Mouse (Mus musculus) testis, adult 2 months (tissue): ENCODE results near the gene Hoxb4. TPM values are rescaled to one million over a fixed set of nuclear protein-coding genes. Genes with fewer than 3 reads are reported as not detected.

Experiments
- H3K27ac ChIP-seq: fragments of 200-500 bp; 2 replicates; pipeline ENCODE4 v1.5.1; 2012; ENCODE audit warnings: low read depth, low read length; ENCODE audit not compliant: control insufficient read depth, insufficient read depth
- H3K27me3 ChIP-seq: fragments of 200-500 bp; 2 replicates; pipeline ENCODE4 v1.6.1; 2012; ENCODE audit warnings: mild to moderate bottlenecking, low read length, moderate library complexity; ENCODE audit not compliant: control insufficient read depth, insufficient read depth
- H3K36me3 ChIP-seq: fragments of 200-500 bp; 2 replicates; pipeline ENCODE4 v1.6.1; 2012; ENCODE audit warnings: mild to moderate bottlenecking, low read length; ENCODE audit not compliant: control insufficient read depth, insufficient read depth
- H3K4me1 ChIP-seq: fragments of 200-500 bp; 2 replicates; pipeline ENCODE4 v1.6.1; 2012; ENCODE audit warnings: low read length; ENCODE audit not compliant: control insufficient read depth, insufficient read depth
- H3K4me3 ChIP-seq: fragments of 200-500 bp; 2 replicates; pipeline ENCODE4 v1.5.1; 2012; ENCODE audit warnings: low read depth, mild to moderate bottlenecking, low read length, moderate library complexity, mixed read lengths; ENCODE audit not compliant: control insufficient read depth
- CTCF ChIP-seq: fragments of 200-500 bp; IDR thresholded peaks from 2 replicates; pipeline ENCODE4 v1.5.1; 2012; ENCODE audit warnings: low read depth, mild to moderate bottlenecking, inconsistent platforms, low read length, moderate library complexity; ENCODE audit not compliant: control insufficient read depth, insufficient read depth, insufficient replicate concordance
- POLR2A ChIP-seq: fragments of 200-500 bp; IDR thresholded peaks from 2 replicates; pipeline ENCODE4 v1.6.1; 2012; ENCODE audit warnings: low read depth, mild to moderate bottlenecking, inconsistent platforms, low read length, moderate library complexity; ENCODE audit not compliant: control insufficient read depth
- polyA plus RNA-seq: library from polyadenylated mRNA; depleted of rRNA; stranded (reverse); fragments of >200 nt; gene quantifications from 2 replicates; pipeline ENCODE4 v1.2.3, GENCODE M21; 2012

Gene Hoxb4
- polyA plus RNA-seq, 1 experiment = 0.07 TPM

- TF ChIP-seq CTCF (no peak), POLR2A (no peak)
- peaks cover 18% of the 10 kb centered on the region for H3K27me3 ChIP-seq
- H3K4me1 ChIP-seq = peaks cover 22% of the 10 kb centered on the region
- no peaks in the 10 kb centered on the region for H3K36me3 ChIP-seq
- H3K4me3 ChIP-seq = peak overlapping the region; percentile 48
- H3K27ac ChIP-seq = no peak overlapping the region
Measured at GRCm38 (mm10) chr11:96302381-96303150, 15.5 kb upstream of the Hoxb4 start.

DNA sequence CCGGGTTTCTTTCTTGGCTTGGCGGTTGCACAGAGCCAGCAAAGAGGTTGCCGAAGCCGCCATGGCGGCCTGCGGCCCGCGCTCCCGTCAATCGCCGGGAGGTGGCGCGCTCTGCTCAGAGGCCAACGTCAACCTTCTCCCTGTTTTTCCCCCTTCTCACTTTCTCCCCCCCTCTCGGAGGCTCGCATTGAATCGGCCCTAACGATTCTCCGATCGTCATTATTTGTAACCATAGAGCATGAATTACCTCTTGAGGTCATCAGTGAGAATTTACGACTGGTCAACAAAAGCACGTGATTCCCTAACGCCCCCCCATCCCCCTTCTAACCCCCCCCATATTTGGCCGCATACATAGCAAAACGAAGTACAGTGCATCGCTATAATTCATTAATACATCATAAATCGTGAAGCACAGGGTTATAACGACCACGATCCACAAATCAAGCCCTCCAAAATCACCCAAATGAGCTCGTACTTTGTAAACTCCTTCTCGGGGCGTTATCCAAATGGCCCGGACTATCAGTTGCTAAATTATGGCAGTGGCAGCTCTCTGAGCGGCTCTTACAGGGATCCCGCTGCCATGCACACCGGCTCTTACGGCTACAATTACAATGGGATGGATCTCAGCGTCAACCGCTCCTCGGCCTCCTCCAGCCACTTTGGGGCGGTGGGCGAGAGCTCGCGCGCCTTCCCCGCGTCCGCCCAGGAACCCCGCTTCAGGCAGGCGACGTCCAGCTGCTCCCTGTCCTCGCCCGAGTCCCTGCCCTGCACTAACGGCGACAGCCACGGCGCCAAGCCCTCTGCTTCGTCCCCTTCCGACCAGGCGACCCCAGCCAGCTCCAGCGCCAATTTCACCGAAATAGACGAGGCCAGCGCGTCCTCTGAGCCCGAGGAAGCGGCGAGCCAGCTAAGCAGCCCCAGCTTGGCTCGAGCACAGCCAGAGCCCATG, 14.6 kb upstream of the Hoxb4 start, which contains the start of gene Hoxb5:
TSS of gene Hoxb5 (plus strand) at position 186 of the 949 bp plus-strand sequence.
- Histone ChIP-seq H3K36me3 (no peaks in the 10 kb centered on the region), H3K27me3 (peaks cover 18% of the 10 kb centered on the region), H3K4me3 (peak within 1 kb of the TSS; percentile 48), H3K4me1 (peaks cover 22% of the 10 kb centered on the region), H3K27ac (no peak within 1 kb of the TSS)
- TF ChIP-seq POLR2A (no peak), CTCF (peak; percentile 79)

DNA sequence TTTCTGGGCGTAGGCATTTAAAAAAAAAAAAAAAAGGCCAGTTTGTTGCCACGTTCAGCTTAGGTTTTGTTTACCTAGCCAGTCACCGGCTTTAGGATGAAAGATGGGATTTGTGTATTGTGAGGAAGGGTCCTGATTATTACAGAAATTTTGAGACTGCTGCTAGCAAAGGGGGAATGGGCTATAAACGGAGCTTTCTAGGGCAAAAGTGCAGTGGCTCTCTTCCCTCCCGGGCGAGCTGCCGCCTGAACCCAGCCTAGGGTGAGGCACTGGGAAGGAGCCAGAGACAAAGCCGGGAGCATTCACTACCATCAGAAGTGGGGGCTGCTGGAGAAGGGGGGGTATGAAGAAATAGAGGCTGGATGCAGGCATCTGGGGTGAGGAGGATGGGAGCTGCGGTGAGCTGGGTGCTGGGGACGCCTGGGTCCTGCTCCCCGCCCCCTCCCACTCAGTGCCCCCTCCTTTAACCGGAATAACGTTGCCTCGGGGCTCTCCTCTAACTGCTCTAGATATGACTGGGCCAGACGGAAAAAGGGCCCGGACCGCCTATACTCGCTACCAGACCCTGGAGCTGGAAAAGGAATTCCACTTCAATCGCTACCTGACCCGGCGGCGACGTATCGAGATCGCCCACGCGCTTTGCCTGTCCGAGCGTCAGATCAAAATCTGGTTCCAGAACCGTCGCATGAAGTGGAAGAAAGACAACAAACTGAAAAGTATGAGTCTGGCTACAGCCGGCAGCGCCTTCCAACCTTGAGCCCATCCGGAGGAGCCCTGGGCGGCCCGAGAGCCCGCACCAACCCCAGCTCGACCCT, 13.5 kb upstream of the Hoxb4 start:
- Histone ChIP-seq H3K4me1 (peaks cover 32% of the 10 kb centered on the region), H3K27me3 (peaks cover 18% of the 10 kb centered on the region), H3K27ac (no peak overlapping the region), H3K36me3 (no peaks in the 10 kb centered on the region), H3K4me3 (peak overlapping the region; percentile 26; the same call in 1 of the 2 replicates)
- TF ChIP-seq CTCF = no peak
- no peak for TF ChIP-seq POLR2A

DNA sequence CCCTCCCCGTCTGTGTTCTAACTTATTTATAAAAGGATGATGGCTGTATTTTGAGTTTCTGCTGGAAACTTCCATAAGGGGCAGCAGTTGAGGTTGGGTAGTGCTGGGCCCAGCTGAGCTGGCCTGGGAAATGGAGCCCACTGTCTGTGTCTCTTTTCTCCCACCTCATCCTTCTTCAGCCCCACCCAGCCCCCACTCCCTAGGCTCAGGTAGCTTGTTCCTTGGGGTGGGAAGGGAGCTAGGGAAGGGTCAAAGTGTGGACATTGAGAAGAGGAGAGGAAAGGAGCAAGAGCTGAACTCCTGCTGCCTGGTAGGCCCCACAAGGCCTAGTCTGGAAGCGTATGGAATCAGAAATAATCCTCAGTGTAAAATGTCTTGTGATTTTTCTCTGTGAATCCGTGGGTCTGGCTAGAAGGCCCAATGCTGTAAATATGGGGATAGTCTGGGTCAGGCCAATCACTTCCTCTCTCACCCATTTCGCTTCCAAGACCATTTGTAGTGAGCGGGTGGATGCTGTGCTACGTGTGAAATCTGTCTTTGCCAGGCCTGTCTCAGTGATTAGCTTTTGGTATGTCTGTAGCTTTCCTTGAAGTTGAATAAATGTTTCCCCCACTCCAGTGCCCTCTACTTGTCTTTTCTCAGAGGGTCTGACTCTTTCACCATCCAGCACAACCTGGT, 12.4 kb upstream of the Hoxb4 start:
- Histone ChIP-seq H3K4me3 (no peak overlapping the region), H3K36me3 (no peaks in the 10 kb centered on the region), H3K27me3 (peaks cover 16% of the 10 kb centered on the region), H3K4me1 (peaks cover 32% of the 10 kb centered on the region), H3K27ac (no peak overlapping the region)
- TF ChIP-seq CTCF (no peak), POLR2A (no peak)

DNA sequence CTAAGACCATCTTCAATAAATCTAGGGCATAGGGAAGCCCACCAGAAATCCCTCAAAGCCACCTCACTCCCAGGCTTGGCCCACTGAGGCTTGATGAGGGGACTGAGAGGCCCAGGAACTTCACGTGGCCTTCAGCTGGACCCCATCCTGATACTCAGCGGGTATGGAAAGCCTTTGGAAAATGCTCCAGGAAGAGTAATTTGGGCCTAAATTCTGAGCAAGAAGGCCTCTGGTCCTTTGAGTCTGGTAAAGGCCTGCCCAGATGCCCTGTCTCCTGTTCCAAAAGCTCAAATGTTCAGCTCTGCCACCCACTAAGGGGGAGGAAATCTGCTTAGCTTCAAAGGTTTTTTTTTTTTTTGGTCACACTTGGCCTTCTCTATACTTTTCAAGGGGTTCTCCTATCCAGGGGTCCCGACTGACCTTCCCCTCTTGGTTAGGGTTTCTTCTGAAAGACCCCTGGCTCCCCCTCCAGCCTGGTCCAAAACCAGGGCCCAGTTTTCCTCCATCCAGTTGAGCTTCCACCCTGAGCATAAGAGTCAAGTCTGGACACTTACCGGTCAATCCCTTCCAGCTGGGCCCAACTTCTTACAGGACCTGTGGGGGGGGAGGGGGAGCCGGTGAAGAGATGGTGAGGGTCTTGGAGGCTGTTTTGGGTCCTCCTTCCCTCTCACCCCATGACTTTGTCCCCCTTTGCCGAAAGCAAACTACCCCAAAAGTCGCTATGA, 11.7 kb upstream of the Hoxb4 start:
- peaks cover 16% of the 10 kb centered on the region for H3K27me3 ChIP-seq
- no peak overlapping the region for H3K27ac ChIP-seq
- peaks cover 28% of the 10 kb centered on the region for H3K4me1 ChIP-seq
- H3K36me3 ChIP-seq = no peaks in the 10 kb centered on the region
- no peak overlapping the region for H3K4me3 ChIP-seq
- TF ChIP-seq POLR2A (no peak), CTCF (no peak)

GRCm38 (mm10) chr11:96306908-96307269, 11.2 kb upstream of the Hoxb4 start:
- Histone ChIP-seq H3K27me3 (peaks cover 16% of the 10 kb centered on the region), H3K4me3 (no peak overlapping the region), H3K36me3 (no peaks in the 10 kb centered on the region), H3K4me1 (peaks cover 28% of the 10 kb centered on the region), H3K27ac (no peak overlapping the region)
- no peak for TF ChIP-seq POLR2A
- TF ChIP-seq CTCF = no peak
